Mouse (Mus musculus) hindlimb bud, embryonic 11.5 days (tissue): ENCODE measurements around the gene Cd81.

Experiments used
- DNase-seq: peaks from one replicate; pipeline ENCODE4 v3.0.0-alpha.2; 2012; ENCODE audit warnings: low read depth, low spot score; ENCODE audit errors: extremely low spot score

The Cd81 gene

DNA sequence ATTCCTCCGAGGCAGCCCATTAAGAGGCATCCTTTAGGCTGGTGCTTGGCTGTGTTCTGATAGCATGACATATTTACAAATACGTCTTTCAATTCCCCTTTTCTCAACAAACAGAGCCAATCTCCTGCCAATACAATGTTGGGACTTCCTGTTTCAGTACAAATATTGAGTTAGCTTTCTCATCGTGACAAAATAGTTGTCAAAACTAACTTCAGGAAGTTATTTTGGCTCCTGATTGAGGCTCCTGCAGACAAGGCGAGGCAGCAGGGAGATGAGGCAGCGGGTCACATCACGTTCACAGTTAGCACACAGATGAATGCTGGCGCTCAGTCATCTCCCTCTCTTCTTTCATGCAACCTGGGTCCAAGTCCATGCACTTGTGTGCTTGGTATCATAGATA is 6.2 kb upstream of the Cd81 start:
- no peak for DNase-seq

DNA sequence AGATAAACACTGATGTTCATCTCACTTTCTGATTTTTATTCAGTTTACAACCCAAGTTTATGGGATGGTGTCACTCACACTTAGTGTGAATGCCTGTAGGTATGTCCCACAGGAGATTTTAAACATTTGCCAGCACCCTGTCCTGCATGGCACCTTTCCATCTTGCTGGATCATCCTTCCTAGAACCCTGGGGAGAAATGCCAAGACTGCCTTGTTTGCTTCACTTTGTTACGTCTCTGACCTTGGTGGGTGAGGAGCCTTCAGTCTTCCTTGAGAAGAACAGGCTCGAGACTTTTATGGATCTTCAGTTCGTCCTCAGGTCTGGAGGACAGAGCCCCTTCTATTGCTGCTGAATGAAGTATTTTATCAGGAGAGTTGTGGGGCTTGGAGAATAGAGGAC is 3.2 kb upstream of the Cd81 start:
- DNase-seq: no peak

DNA sequence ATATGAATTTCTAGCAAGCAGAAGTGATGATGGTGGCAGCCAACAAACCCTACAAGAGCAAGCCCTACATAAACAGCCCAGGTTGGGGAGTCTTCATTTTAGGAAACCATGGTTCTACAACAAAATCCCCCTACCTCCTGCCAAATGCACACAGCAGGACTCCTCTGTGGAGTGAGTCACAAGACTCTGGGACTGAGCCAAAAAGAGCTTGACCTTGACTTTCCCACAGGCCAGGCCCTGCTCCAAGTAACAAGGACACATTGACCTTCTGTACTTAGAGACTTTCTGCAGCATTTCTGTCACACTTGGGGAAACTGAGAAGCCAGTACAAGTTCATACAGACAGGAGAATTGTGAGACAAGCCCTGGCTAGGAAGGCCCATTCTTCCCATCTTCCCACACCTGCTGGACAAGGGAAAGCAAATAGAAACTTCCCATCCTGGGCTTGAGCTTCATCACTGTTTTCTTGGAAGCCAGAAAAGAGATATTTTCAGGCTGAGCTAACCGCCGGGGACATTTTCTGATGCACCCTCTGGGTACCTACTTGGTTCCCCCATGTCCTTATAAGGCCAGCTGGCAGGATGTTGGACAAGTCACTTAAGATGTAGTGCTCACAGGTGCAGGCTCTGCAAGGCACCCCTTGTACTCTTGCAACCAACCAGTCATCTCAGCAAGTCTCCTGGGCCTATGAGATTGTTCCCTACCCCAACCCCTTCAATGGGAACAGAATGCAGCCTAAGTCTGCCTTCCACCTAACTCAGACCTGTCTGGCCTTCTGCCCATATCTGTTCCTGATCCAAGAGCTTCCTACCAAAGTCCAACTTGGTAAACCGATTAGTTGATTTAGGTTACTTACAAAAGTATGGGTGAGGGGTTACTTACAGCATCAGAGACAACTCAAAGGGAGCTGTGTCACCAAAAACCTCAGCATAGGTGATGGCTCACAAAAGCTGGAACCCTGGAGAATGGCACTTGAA is 2.4 kb upstream of the Cd81 start:
- DNase-seq: no peak

DNA sequence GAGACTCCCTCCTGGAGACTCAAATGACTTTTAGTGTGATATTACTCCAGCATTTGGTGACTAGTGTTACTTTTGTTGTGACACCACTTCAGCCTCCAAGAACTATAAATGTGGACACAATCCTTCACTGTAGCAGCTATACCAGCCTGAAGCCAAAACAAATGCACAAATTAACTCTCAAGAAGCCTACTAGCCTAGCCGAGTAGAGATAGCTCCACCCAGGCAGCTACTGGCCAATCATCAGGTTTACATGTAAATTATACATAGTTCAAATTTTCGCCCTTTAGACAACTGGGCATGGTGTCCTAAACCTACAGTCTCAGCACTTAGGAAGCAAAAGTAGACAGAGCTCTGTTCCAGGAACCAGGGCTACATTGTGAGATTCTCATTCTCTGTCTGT is 1.2 kb upstream of the Cd81 start:
- no peak for DNase-seq

DNA sequence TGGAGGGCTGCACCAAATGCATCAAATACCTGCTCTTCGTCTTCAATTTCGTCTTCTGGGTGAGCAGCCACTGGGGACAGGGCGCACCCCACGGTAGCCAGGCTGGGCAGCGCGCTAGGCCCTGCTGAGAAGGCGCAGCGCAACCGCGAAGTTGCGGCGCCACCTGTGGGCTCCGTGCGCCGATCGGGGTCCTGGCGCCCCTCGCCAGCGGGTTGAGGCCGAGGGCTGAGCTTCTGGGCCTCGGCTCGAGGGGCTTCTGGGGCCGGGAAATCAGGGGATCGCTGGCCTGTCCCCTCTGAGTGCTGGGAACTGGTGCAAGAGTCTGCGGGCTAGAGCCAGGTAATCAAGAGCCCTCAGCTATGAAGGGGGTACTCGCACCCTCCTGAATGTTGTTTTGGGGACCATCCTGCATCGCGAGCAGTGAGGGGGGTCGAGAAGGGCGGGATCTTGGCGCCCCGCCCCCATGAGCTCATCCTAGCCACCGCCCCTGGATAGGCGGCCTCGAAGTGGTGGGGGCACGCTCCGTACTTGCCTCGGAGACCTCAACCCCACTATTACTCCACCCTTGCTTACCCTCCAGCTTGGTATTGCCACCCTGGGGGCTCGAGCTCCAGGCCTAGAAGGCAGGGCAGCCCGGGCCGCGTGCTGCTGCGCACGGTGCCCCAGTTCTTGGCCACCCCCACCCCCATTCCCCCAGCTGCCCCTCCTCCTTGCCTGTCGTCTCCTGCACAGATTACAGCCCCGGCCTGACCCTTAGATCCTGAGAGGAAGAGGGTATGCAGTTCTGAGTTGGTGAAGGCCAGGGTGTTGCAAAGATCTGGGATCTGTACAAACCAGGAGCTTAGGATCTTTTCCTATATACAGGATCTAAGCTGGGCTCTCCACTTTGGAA is 715 bp downstream of the Cd81 start:
- no peak for DNase-seq

DNA sequence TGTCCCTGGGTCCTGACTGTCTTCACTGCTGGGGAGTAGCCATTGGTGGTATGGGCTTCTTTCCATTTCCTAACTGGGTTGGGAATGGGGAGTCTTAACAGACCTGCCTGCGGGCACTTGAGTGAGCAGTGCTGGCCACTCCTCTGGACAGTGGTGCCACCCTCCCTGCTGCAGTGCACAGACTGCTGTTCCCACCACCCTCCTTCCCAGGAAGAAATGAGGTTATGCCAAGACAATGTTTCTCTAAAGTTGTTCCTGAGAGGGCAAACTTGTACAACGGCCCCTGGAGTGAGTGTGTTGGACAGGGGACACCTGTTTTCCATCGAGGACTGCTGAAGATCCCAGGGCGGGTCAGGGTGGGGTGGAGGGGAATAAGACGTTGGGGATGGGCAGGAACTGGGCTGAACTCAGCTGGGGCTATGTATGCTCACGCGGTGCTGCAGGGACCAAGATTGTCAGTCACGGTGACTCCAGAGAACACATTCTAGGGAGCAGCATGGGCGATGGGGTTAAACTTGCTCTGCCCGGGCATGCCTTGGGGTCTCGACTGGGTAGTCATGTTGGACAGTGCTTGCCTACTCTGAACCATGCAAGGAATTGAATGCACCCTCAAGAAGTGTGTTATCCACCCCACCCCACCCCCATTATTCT is 1.5 kb downstream of the Cd81 start:
- no peak for DNase-seq

DNA sequence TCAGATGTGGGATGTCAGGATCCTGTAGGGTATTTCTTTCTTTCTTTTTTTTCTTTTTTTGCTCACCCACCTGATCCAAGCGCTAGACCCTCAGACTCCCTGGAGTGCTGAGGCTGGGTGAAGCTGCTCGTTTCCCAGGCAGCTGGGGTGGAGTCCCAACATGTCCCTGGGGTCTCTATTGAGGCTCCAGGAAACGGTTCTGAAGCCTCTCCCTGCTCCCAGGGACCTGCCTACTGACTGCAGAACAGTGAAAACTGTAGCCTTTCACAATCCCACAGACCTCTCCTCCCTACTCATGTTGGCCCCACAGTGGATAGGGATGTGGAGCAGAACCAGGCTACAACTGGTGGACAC is 2.0 kb downstream of the Cd81 start:
- no peak for DNase-seq

DNA sequence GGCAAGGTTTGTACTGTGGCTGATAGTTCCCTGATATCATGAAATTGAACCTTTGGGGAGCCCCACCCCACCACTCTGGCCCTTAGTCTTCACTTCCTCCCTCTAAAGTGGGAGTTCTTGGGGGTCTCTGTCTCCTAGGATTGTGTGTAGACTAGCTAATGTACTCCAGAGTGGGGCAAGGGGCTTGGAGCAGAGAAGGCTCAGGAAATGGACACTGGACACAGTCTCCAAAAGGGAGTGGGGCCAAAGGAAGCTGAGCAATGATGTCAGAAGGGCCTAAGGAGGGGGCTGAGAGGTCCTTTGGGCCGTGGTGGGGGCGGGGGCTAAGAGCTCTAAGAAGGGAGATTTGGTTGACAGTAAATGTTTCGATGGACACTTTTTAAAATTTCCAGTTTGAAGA is 2.5 kb downstream of the Cd81 start:
- no peak for DNase-seq

DNA sequence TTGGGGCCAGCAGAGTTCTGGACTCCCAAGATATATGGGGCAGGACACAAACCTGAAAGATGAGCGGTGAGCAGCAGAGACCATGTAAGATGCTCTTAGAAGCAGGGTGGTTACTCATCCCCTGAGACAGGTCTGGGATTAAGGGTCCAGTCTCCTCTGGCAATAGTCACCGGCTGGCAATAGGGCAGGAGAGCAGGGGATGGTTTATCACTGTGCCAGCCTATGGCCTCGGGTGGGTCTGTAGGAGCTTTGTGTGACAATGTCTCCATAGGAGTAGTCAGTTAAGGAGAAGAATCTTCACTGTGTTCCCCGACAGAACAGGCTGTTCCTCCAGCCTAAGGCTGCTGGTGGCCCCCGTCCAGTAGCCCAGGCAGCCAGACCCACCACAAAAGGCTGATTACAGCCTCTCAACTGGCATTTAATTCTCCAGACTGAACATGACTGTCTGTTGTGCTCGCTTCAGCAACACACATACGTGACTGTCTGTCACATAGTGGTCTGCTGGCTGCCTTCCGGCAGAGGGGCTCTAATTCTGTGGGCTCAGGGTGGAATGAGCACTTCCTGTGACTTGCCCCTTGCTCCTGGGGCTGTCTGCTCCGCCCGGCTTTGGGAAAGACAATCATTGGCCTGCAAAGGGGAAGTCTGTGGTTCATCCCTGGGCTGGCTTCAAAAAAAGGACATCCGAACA is 3.1 kb downstream of the Cd81 start:
- DNase-seq: no peak

DNA sequence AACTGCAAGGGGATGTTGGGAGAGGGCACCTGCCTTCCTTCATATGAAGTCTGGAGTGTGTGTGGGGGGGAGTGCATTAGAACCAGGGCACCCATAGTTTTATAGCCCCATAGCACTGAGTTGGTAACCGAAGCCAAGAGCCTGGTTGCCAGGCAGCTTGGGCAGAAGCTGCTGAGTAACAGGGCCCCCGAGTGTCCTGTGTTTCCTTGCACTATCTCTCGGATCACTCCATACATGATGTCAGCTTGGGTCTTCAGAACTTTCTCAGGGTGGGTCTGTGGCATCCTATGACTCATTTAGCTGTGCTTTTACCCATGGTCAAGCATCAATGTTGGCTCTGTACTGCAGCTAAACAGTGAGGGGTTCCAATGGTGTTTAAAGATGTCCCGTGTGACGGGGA is 4.5 kb downstream of the Cd81 start:
- no peak for DNase-seq

DNA sequence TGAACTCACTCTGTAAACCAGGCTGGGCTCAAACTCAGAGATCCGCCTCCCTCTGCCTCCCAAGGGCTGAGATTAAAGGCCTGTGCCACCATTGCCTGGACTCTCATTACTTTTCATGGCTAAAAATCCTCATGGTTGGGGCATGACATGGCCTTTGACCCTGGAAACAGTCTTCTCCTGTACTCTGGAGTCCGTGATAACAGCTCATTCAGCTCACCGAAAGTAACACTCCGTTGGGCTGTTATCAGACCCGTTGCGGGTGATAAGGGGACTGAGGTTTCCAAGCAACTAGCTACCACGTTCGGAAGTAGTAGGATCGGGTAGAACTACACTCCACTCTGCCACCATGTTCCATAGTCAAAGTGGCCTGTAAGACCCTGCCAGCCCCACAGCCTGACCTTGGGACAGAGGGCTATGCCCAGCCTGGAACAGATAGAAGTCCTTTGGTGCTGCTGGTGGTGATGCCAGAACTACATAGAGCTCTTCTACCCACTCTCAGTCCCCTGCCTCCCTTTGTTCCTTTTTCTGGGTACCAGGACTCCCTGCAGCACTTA is 5.2 kb downstream of the Cd81 start:
- no peak for DNase-seq

DNA sequence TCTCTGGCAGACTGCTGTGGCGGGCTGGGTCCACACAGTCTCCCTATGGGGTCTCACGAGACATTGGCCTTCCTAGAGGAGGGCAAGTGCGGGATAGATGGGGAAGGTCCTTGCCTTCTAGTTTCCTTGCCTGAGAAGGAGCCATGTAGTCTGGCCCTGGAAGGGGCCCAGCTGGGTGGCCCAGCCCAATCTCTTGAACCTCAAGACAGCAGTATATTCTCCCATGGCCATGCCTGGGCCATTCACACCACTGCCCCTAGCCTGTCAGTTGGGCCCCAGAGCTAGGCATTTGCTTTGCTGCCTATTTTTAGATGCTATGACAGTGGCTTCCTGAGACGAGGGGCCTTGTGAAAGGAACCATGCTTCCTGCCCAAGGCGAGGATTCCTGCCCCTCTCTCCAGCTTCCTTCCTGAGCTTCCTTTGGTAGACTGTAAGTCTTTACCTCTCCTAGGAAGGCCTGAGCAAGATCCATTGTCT is 5.7 kb downstream of the Cd81 start:
- DNase-seq: no peak

DNA sequence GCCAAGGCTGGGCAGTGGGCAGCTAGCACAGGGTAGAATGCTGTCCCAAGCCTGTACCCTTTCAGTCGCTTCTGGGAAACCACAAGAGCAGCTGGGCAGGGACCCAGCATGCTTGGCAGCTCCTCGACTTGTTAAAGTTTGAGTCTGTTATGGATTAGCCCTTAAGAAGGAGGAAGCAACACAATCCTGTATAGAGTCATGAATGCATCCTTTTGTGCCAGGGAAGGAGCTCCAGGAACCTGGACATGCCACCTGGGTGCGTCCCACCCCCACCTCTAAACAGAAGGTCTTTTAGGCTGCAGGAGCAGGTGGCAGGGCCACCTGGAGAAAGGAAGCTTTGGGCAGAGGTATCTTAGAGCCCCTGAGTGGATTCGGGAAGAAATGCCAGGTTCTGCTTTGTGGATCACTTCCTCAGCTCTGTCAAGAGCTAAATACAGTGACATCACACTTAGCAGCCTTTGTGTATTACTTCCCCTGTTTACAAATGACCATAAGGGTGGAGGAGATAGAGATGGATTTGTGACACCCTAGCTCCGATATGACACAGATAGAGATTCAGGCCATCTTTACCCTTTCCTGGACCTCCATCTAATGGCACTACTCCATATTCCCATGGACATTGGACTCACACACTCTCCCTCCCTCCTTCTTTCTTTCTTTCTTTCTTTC is 6.8 kb downstream of the Cd81 start:
- DNase-seq: no peak

DNA sequence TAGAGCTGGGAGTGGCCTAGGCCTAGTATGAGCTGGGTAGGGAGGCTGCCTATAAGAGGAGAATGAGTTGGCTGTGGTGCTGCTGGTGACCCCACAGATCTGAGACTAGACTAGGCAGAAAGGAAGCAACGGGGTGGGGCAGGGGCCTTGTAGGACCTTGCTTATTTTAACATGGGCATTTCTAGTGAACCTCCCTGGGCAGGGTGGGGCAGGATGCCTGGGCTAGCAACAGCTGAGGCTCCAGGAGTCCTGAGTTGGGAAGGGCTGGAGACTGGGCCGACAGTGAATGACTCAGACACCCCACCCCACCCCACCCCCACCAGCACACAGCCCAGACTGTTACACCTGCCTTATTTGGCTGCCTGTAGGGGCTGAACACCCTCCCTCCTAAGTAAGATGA is 10.2 kb downstream of the Cd81 start:
- no peak for DNase-seq

DNA sequence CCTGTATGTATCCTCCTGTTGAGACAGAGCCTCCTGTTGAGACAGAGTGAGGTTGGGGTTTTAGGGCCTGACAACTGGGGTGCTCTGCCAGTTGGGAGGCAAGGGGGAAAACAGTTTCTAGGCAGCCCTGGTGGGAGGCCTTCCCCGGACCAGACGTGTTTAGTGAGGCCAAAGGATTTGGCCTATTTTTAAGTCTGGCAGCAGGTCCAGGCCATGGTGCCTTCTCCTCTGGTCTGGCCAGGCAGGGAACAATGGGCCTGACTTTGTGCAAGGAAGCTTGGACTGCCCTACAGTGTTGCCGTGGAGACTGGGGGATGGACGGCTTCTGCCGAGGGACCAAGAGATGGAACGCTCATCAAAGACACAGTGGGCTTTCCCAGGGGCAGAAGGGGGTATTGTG is 11.7 kb downstream of the Cd81 start:
- DNase-seq: no peak

DNA sequence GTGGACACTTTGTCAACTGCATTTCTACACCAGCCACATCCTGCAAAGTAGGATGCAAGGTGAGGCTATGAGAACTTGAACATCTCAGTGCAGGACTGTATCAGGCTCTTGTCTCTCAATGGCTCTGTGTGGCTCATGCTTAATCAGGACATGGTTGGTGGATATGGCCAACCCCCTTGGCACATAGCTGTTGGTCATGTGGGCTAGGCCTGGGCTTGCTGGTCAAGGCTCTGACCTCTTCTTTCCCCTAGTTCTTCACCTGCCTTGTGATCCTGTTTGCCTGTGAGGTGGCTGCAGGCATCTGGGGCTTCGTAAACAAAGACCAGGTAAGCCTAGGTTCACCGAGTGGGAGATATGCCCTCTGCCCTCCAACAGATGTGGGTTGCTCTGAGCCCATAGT is 13.2 kb downstream of the Cd81 start:
- no peak for DNase-seq

DNA sequence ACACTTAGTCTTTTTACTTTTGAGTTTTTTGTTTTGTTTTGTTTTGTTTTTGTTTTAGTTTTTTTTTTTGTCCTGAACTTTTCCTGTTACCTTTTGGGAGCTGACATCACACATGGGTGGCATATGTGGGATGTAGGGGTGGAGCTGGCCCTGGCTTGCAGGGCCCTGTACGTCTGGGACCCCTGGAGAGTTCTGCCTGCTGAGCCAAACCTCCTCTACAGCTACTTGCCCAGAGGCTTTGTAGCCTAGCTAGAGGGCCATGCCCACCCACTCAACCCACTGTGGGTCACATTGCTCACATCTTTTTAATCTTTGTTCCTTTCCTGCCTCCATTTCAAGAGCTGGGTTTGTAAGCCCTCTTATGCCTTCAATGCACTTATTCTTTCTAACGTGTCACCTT is 14.9 kb downstream of the Cd81 start:
- no peak for DNase-seq

DNA sequence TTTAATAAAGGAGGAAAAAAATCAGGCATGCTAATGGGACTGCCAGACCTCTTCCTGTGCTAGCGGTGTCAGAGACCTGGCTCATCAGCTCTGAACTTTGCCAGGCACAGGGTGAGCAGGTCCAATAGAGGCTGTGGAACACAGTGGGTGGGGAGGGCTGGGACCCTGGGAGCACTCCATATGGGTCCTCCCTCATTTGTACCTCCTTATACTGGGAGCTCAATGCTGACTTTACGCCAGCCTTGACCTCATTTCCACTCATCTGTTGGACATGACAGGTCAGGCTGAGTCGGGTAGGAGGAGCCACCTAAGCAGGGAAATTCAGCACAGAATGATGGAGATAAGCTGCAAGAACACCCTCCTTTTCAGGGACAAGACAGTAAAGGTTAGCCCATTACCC is 15.4 kb downstream of the Cd81 start:
- no peak for DNase-seq

DNA sequence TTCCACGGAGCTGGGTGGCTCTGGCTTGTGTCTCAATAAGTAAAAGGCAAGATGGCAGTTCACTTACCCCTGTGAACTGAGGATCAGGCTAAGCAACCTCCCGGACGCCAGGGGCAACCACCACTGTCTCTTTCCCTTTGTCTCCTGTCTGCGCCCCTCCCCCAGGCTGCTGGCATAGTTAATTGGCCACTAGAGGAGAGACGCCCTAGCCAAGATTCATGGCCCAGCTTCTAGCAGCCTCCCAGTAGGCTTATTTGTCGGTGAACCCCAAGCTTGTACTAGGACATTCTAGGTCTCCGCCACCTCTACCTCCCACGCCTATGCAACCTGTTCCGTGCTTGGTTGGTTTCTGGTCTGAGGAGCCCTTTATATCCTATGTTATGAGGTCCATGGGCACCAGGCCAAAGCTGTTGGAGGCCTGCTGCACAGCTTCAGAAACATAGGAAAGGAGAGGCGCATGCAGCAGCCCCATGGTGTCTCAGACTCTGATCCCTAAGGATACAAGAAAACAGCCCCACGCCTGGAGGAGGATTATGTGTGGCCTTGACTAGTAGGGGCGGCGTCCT is 15.9 kb downstream of the Cd81 start:
- no peak for DNase-seq
